Mouse (Mus musculus): Measurements from ENCODE around the gene Sh3gl1.

Gene Sh3gl1

GRCm38 (mm10) chr17:56039345-56039744, 2.9 kb upstream of the Sh3gl1 start:
- peak in 1 of 2 experiments; percentile 5 for DNase-seq

GRCm38 (mm10) chr17:56038583-56039261, 2.3 kb upstream of the Sh3gl1 start:
- peak in 1 of 2 experiments; percentile 39 for DNase-seq

- no peak for DNase-seq
These were observed 459 bp upstream of the Sh3gl1 start for GRCm38 (mm10) chr17:56036901-56037287.

GRCm38 (mm10) chr17:56035216-56035615, 1.2 kb downstream of the Sh3gl1 start:
- no peak for DNase-seq

- peak in 1 of 2 experiments; percentile 17 for DNase-seq
These were observed 1.7 kb downstream of the Sh3gl1 start for GRCm38 (mm10) chr17:56034726-56035100.

GRCm38 (mm10) chr17:56034040-56034725, 2.3 kb downstream of the Sh3gl1 start:
- peak in 1 of 2 experiments; percentile 15 for DNase-seq

GRCm38 (mm10) chr17:56032831-56033230, 3.6 kb downstream of the Sh3gl1 start:
- peak in 1 of 2 experiments; percentile 7 for DNase-seq

GRCm38 (mm10) chr17:56032127-56032733, 4.2 kb downstream of the Sh3gl1 start:
- DNase-seq, result peak; percentile 16 to 21

- DNase-seq, result peak in 1 of 2 experiments; percentile 21
These were observed 5.0 kb downstream of the Sh3gl1 start for GRCm38 (mm10) chr17:56031431-56031830.

GRCm38 (mm10) chr17:56030919-56031318, 5.5 kb downstream of the Sh3gl1 start:
- peak; percentile 34 to 36 for DNase-seq

GRCm38 (mm10) chr17:56030238-56030870, 6.1 kb downstream of the Sh3gl1 start:
- DNase-seq, result peak; percentile 53 to 60

- DNase-seq, result peak; percentile 63 to 69
These were observed 8.5 kb downstream of the Sh3gl1 start for GRCm38 (mm10) chr17:56027801-56028441.

- DNase-seq, result peak in 1 of 2 experiments; percentile 31
These were observed 9.6 kb downstream of the Sh3gl1 start for GRCm38 (mm10) chr17:56026881-56027280.

- DNase-seq, result peak in 1 of 2 experiments; percentile 9
These were observed 10.1 kb downstream of the Sh3gl1 start for GRCm38 (mm10) chr17:56026303-56026702.

- DNase-seq, result peak in 1 of 2 experiments; percentile 30
These were observed 11.5 kb downstream of the Sh3gl1 start for GRCm38 (mm10) chr17:56024931-56025330.

- no peak for DNase-seq
These were observed 12.0 kb downstream of the Sh3gl1 start for GRCm38 (mm10) chr17:56024476-56024875.

GRCm38 (mm10) chr17:56023386-56023785, 13.0 kb downstream of the Sh3gl1 start:
- peak in 1 of 2 experiments; percentile 28 for DNase-seq

GRCm38 (mm10) chr17:56022989-56023290, 13.5 kb downstream of the Sh3gl1 start:
- DNase-seq, result no peak

- DNase-seq, result peak; percentile 74 to 76
These were observed 14.1 kb downstream of the Sh3gl1 start for GRCm38 (mm10) chr17:56022131-56022988.

- peak in 1 of 2 experiments; percentile 37 for DNase-seq
These were observed 15.1 kb downstream of the Sh3gl1 start for GRCm38 (mm10) chr17:56021161-56021910.
